ENCODE assay signal across 22 mouse cellular contexts in genomic region chr2:146261146-146261545, GRCm38 (mm10). TPM values are rescaled to one million over a fixed set of nuclear protein-coding genes. Genes with fewer than 3 reads are reported as not detected.
A peak's percentile ranks its signal among the peaks of the same experiment; 100 is the strongest.
DNase-seq lines count a peak whose midpoint lies in the region; ATAC-seq lines count a peak whose summit lies in the region.
"Had no signal": no experiment of that assay in that cellular context is flagged by ENCODE, and none has a peak within 500 bp of the region (broad histone marks: within the 10 kb centered on the region; RNA-seq: fewer than 3 reads in every experiment).

No protein-coding gene starts in this region.

- WGBS in hindbrain, embryonic 14.5 days, result 58% methylated on average over 4 of the region's 4 CpGs
- 63% methylated on average over 4 of the region's 4 CpGs for WGBS in hindbrain, embryonic 10.5 days
- WGBS in midbrain, embryonic 11.5 days, result 40% methylated on average over 4 of the region's 4 CpGs
- 45% methylated on average over 4 of the region's 4 CpGs for WGBS in midbrain, embryonic 16.5 days
- 37% methylated on average over 4 of the region's 4 CpGs for WGBS in forebrain, embryonic 16.5 days
- 38% methylated on average over 4 of the region's 4 CpGs for WGBS in midbrain, embryonic 15.5 days

- no peak overlapping the region for H3K4me2 ChIP-seq in hindbrain, embryonic 14.5 days (replicated peaks)
- no peak overlapping the region for H3K4me2 ChIP-seq in midbrain, embryonic 11.5 days
- H3K4me2 ChIP-seq in midbrain, embryonic 16.5 days (ENCODE audit: low read length), result no peak overlapping the region
- H3K4me2 ChIP-seq in forebrain, embryonic 16.5 days (ENCODE audit: low read length), result no peak overlapping the region
- no peak overlapping the region for H3K4me2 ChIP-seq in midbrain, embryonic 15.5 days
- H3K4me2 ChIP-seq: embryonic facial prominence, embryonic 12.5 days; heart, embryonic 13.5 days; hindbrain, embryonic 15.5 days had no signal

- peak overlapping the region; percentile 78; the same call in 1 of the 2 replicates for H3K27ac ChIP-seq in hindbrain, embryonic 14.5 days
- H3K27ac ChIP-seq in hindbrain, embryonic 10.5 days, result no peak overlapping the region
- H3K27ac ChIP-seq in midbrain, embryonic 11.5 days (ENCODE audit: low read depth, low read length), result no peak overlapping the region
- H3K27ac ChIP-seq in midbrain, embryonic 16.5 days (ENCODE audit: low read length), result no peak overlapping the region
- peak overlapping the region; percentile 48; the same call in 1 of the 2 replicates for H3K27ac ChIP-seq in forebrain, embryonic 16.5 days (ENCODE audit: low read length)
- H3K27ac ChIP-seq in midbrain, embryonic 15.5 days, result peak overlapping the region; percentile 41; the same call in 1 of the 2 replicates
- H3K27ac ChIP-seq: embryonic facial prominence, embryonic 12.5 days; heart, embryonic 13.5 days; hindbrain, embryonic 15.5 days had no signal

- H3K36me3 ChIP-seq in hindbrain, embryonic 14.5 days (replicated peaks; ENCODE audit: control insufficient read depth, insufficient read depth), result no peaks in the 10 kb centered on the region
- H3K36me3 ChIP-seq in hindbrain, embryonic 10.5 days, result no peaks in the 10 kb centered on the region
- H3K36me3 ChIP-seq in midbrain, embryonic 11.5 days (ENCODE audit: control insufficient read depth, insufficient read depth, low read length), result no peaks in the 10 kb centered on the region
- no peaks in the 10 kb centered on the region for H3K36me3 ChIP-seq in midbrain, embryonic 16.5 days (ENCODE audit: control insufficient read depth, insufficient read depth, low read length)
- H3K36me3 ChIP-seq in forebrain, embryonic 16.5 days (ENCODE audit: control insufficient read depth, insufficient read depth), result no peaks in the 10 kb centered on the region
- H3K36me3 ChIP-seq in midbrain, embryonic 15.5 days (replicated peaks), result no peaks in the 10 kb centered on the region
- H3K36me3 ChIP-seq: embryonic facial prominence, embryonic 12.5 days; heart, embryonic 13.5 days; hindbrain, embryonic 15.5 days had no signal

- no peak for DNase-seq in hindbrain, embryonic 14.5 days (ENCODE audit: low spot score)
- DNase-seq in hindbrain, embryonic 10.5 days (ENCODE audit: low spot score), result no peak
- peak; percentile 83 for DNase-seq in midbrain, embryonic 11.5 days (ENCODE audit: low spot score, missing footprints)
- no peak for DNase-seq in heart, postnatal 4 days
- DNase-seq: adrenal gland, adult 8-10 months; adrenal gland, postnatal 36 days; cerebellum, adult 11-12 months; cerebellum, adult 9-10 months; cerebellum, postnatal 25 days; gastrocnemius, postnatal 36 days; heart, adult 11 months; heart, postnatal 36 days; kidney, adult 11 months had no signal

- H3K27me3 ChIP-seq in hindbrain, embryonic 14.5 days (ENCODE audit: control insufficient read depth, insufficient read depth, low read length), result peaks cover 8% of the 10 kb centered on the region; the same call in 1 of the 2 replicates
- H3K27me3 ChIP-seq in hindbrain, embryonic 10.5 days (ENCODE audit: insufficient read depth, poor library complexity, severe bottlenecking), result peaks cover 66% of the 10 kb centered on the region
- peaks cover 14% of the 10 kb centered on the region; the same call in 1 of the 2 replicates for H3K27me3 ChIP-seq in midbrain, embryonic 11.5 days (ENCODE audit: control insufficient read depth, insufficient read depth, low read length)
- H3K27me3 ChIP-seq in midbrain, embryonic 16.5 days (ENCODE audit: control insufficient read depth, insufficient read depth, low read depth, low read length), result no peaks in the 10 kb centered on the region
- H3K27me3 ChIP-seq in forebrain, embryonic 16.5 days (replicated peaks; ENCODE audit: control insufficient read depth, insufficient read depth, low read length), result no peaks in the 10 kb centered on the region
- no peaks in the 10 kb centered on the region for H3K27me3 ChIP-seq in midbrain, embryonic 15.5 days (replicated peaks)
- H3K27me3 ChIP-seq: embryonic facial prominence, embryonic 12.5 days; heart, embryonic 13.5 days had no signal

- no peak overlapping the region for H3K4me3 ChIP-seq in hindbrain, embryonic 14.5 days (replicated peaks; ENCODE audit: low read length)
- H3K4me3 ChIP-seq in hindbrain, embryonic 10.5 days, result no peak overlapping the region
- no peak overlapping the region for H3K4me3 ChIP-seq in midbrain, embryonic 11.5 days (ENCODE audit: low read depth, low read length)
- no peak overlapping the region for H3K4me3 ChIP-seq in midbrain, embryonic 16.5 days (ENCODE audit: low read depth, low read length)
- no peak overlapping the region for H3K4me3 ChIP-seq in forebrain, embryonic 16.5 days (replicated peaks; ENCODE audit: low read length)
- no peak overlapping the region for H3K4me3 ChIP-seq in midbrain, embryonic 15.5 days
- H3K4me3 ChIP-seq: embryonic facial prominence, embryonic 12.5 days; heart, embryonic 13.5 days; hindbrain, embryonic 15.5 days had no signal

- no peaks in the 10 kb centered on the region for H3K9me3 ChIP-seq in hindbrain, embryonic 14.5 days (ENCODE audit: control insufficient read depth, low read length)
- no peaks in the 10 kb centered on the region for H3K9me3 ChIP-seq in hindbrain, embryonic 10.5 days
- no peaks in the 10 kb centered on the region for H3K9me3 ChIP-seq in midbrain, embryonic 11.5 days (ENCODE audit: control insufficient read depth, low read length)
- H3K9me3 ChIP-seq in midbrain, embryonic 16.5 days (replicated peaks; ENCODE audit: control insufficient read depth, low read length, poor library complexity, severe bottlenecking), result no peaks in the 10 kb centered on the region
- H3K9me3 ChIP-seq in forebrain, embryonic 16.5 days (ENCODE audit: control insufficient read depth, low read length), result no peaks in the 10 kb centered on the region
- H3K9me3 ChIP-seq in midbrain, embryonic 15.5 days, result no peaks in the 10 kb centered on the region
- H3K9me3 ChIP-seq: embryonic facial prominence, embryonic 12.5 days; heart, embryonic 13.5 days; hindbrain, embryonic 15.5 days had no signal

- H3K4me1 ChIP-seq in hindbrain, embryonic 14.5 days (replicated peaks; ENCODE audit: control insufficient read depth, insufficient read depth, low read length), result peaks cover 45% of the 10 kb centered on the region
- H3K4me1 ChIP-seq in hindbrain, embryonic 10.5 days (replicated peaks), result peaks cover 60% of the 10 kb centered on the region
- H3K4me1 ChIP-seq in midbrain, embryonic 11.5 days (ENCODE audit: control insufficient read depth, insufficient read depth, low read length), result peaks cover 43% of the 10 kb centered on the region
- peaks cover 43% of the 10 kb centered on the region for H3K4me1 ChIP-seq in midbrain, embryonic 16.5 days (ENCODE audit: control insufficient read depth, insufficient read depth, low read length)
- H3K4me1 ChIP-seq in forebrain, embryonic 16.5 days (replicated peaks; ENCODE audit: control insufficient read depth, insufficient read depth, low read length), result peaks cover 60% of the 10 kb centered on the region
- H3K4me1 ChIP-seq in midbrain, embryonic 15.5 days, result peaks cover 58% of the 10 kb centered on the region

- no peak for ATAC-seq in hindbrain, embryonic 14.5 days (ENCODE audit: low FRiP score)
- no peak for ATAC-seq in midbrain, embryonic 11.5 days (ENCODE audit: low FRiP score)
- no peak for ATAC-seq in midbrain, embryonic 16.5 days
- ATAC-seq in forebrain, embryonic 16.5 days, result no peak
- no peak for ATAC-seq in midbrain, embryonic 15.5 days (replicated peaks)
- ATAC-seq: inflammation-experienced regulatory T-cells, adult 6 months had no signal

- no peak overlapping the region for H3K9ac ChIP-seq in hindbrain, embryonic 14.5 days
- H3K9ac ChIP-seq in midbrain, embryonic 11.5 days (ENCODE audit: low read length), result no peak overlapping the region
- no peak overlapping the region for H3K9ac ChIP-seq in midbrain, embryonic 16.5 days (ENCODE audit: low read depth, low read length)
- no peak overlapping the region for H3K9ac ChIP-seq in forebrain, embryonic 16.5 days (replicated peaks; ENCODE audit: low read depth, low read length)
- no peak overlapping the region for H3K9ac ChIP-seq in midbrain, embryonic 15.5 days
- H3K9ac ChIP-seq: embryonic facial prominence, embryonic 12.5 days; heart, embryonic 13.5 days; hindbrain, embryonic 15.5 days had no signal

RNA-seq across cellular contexts. Expression of gene Insm1, which starts 39.4 kb away (rescaled TPM):
- 2.6 and 4.1 TPM in 2 replicates for polyA plus RNA-seq in hindbrain, embryonic 14.5 days (2014; fragmentation: Nextera tagmentation; extraction: Ambion mirVana)
- polyA plus RNA-seq in hindbrain, embryonic 10.5 days (2016; fragmentation: Nextera tagmentation; extraction: Ambion mirVana), result 4.9 and 7.3 TPM in 2 replicates
- polyA plus RNA-seq in midbrain, embryonic 11.5 days (2014; fragmentation: Nextera tagmentation; extraction: Ambion mirVana), result 11.7 and 12.5 TPM in 2 replicates
- 2.7 TPM in 2 replicates for polyA plus RNA-seq in midbrain, embryonic 16.5 days (2015; fragmentation: Nextera tagmentation; extraction: Ambion mirVana)
- 9.1 and 11.8 TPM in 2 replicates for polyA plus RNA-seq in forebrain, embryonic 16.5 days (2015; fragmentation: Nextera tagmentation; extraction: Ambion mirVana)
- polyA plus RNA-seq in midbrain, embryonic 15.5 days (2015; fragmentation: Nextera tagmentation; extraction: Ambion mirVana), result 3.5 and 4.2 TPM in 2 replicates
- not detected for total RNA-seq in heart, postnatal 4 days (2021)
- total RNA-seq: gastrocnemius, adult 8-10 months; gastrocnemius, postnatal 36 days; heart, postnatal 36 days had no signal
- polyA plus RNA-seq: heart, embryonic 13.5 days; heart, postnatal 0 days; inflammation-experienced regulatory T-cells, adult 6 months had no signal

Comparison
In these comparisons a context has a peak if more than half of its experiments do, and no peak if none do; other contexts are left out.
1. H3K27ac ChIP-seq: peak in hindbrain, embryonic 14.5 days (single experiment), forebrain, embryonic 16.5 days (single experiment) and midbrain, embryonic 15.5 days (single experiment); none in hindbrain, embryonic 10.5 days (single experiment), midbrain, embryonic 11.5 days (single experiment) and midbrain, embryonic 16.5 days (single experiment).